Mouse (Mus musculus): ENCODE measurements around the gene Zp1. TPM values are rescaled to one million over a fixed set of nuclear protein-coding genes. Genes with fewer than 3 reads are reported as not detected.
A peak's percentile ranks its signal among the peaks of the same experiment; 100 is the strongest.

The Zp1 gene
- polyA plus RNA-seq, 2 experiments from 2014 or later: not detected

- ATAC-seq: no peak
Measured at GRCm38 (mm10) chr19:10921058-10921457, 626 bp upstream of the Zp1 start.

- ATAC-seq: no peak
Measured at GRCm38 (mm10) chr19:10918321-10918991, 2.0 kb downstream of the Zp1 start.

GRCm38 (mm10) chr19:10916506-10916905 lies 3.9 kb downstream of the Zp1 start:
- no peak for ATAC-seq

DNA sequence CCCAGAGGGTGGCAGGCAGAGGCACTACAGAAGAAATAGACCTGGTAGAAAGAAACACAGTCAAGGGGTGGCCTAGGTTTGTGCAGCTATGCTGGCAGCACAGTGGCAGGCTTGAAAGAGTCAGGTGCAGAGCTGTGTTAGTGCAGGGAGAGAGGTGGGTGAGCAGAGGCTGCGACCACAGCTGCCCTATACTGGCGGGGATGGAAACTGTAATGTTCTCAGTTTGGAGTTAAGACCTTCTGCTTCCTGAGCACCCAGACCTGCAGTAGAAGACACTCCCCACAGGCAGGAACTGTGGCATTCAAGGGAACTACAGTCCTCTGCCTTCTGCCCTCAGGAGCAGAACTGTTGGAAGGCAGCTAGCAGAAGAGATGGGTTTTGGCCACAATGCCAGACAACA lies 5.6 kb downstream of the Zp1 start:
- ATAC-seq: no peak

DNA sequence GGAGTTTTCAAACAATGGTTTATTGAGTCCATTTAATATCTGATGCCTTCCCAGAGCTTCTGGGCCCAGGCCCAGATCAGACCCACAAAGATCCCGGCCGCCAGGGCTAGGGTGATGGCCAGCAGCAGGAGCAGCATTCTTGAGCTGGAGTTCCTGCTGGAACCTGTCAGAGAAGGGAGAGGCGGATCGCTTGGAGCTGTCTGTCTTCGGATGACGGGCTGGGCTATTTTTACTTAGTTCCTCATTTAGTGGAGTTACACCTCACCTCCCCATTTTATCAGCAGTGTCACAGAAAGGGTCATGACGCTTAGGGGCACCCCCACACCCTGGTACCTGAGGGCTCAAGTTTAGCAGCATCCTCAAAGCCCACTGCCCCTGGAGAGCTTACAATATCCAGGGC lies 6.1 kb downstream of the Zp1 start:
- no peak for ATAC-seq

- no peak for ATAC-seq
Measured at GRCm38 (mm10) chr19:10909087-10909721, 11.2 kb downstream of the Zp1 start.

DNA sequence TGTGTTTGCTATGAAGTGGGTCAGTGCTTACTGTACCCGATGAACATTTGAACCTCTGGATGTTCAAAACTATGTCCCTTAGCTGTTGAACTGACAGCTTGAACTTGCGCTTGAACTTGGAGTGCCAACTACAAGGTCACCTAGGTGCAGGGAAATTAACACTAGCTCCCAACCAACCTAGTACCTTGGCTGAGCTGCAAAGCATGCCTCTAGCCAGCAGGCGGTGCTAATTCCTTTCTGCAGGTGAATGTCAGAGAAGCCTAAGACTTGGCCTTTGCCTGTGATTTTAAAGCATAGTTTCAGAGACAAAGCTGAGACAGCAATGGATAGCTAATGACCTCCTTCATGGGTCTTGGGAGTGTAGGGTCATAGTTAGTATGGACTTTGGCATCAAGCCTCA lies 12.5 kb downstream of the Zp1 start:
- ATAC-seq: no peak

DNA sequence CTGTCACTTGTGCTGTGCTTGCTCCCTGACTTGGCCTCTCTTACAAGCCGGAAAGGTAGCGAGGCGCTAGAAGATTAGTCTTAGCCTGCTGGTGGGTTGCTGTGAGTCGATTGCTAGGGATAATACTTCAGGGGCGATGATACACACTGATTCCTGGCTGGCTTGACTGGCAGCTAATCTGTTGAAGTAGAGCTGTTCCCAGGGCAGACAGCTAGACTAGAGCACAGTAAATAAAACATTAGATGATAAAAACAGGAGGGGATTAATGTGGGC lies 14.8 kb downstream of the Zp1 start:
- no peak for ATAC-seq

- ATAC-seq: no peak
Measured at GRCm38 (mm10) chr19:10904927-10905727, 15.3 kb downstream of the Zp1 start.

DNA sequence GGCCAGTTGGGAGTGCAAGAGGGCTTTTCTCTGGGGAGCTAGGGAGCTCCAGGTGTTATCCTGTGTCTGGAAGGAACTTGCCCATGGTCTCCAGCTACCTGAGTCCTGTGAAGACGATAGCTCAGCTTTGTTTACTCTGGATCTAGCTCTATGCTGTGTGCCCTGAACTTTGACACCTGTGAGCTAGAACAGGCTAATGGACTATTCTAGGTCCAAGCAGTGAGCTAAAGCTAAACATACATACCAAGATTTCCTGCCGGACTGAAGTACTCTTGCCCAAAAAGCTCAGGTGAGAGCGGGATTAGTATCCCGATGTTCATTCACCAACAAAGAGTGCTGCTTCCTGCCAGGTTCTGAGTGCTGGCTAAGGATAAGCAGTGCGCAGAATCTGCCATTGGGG lies 15.9 kb downstream of the Zp1 start:
- no peak for ATAC-seq

DNA sequence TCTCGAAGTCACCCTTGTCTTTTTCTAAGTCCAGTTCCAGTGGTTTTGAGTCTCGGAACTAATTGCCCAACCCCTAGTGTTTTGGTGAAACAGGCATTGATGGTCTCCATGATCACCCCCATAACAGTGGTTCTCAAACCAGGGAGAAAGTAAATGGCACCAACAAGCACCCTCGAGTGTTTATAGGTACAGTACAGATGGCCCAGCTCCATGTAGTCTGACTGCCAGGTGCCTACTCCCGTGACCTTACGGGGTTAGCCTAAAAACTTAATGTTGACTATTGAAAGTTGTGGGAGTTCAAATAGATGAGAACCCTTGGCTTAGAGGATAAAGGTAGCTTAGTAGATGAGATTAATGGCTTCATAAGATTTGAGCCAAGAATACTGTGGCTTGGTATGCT lies 19.4 kb downstream of the Zp1 start:
- ATAC-seq: no peak

GRCm38 (mm10) chr19:10900315-10900714 lies 20.1 kb downstream of the Zp1 start:
- ATAC-seq: no peak

GRCm38 (mm10) chr19:10897491-10897890 lies 22.9 kb downstream of the Zp1 start:
- ATAC-seq: no peak

GRCm38 (mm10) chr19:10896849-10897248 lies 23.6 kb downstream of the Zp1 start:
- ATAC-seq: no peak

DNA sequence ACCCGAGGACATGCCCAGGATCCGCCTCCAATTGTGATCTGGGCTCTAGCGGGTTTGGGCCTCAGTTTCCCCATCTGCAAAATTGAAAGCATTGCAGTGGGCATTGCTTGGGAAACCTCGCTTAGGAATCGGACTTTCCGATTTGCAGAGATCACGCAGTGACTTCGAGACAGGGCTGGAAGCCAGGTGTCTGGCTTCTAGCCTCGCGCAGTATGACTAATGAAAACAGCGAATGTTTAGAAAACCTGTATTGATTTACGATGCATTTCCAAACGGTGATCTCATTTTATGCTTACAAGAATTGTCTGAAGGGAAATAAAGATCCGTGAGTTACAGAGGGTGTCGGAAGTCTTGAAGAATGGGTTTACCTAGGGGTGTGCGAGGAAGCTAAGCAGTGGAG lies 24.7 kb downstream of the Zp1 start:
- no peak for ATAC-seq

DNA sequence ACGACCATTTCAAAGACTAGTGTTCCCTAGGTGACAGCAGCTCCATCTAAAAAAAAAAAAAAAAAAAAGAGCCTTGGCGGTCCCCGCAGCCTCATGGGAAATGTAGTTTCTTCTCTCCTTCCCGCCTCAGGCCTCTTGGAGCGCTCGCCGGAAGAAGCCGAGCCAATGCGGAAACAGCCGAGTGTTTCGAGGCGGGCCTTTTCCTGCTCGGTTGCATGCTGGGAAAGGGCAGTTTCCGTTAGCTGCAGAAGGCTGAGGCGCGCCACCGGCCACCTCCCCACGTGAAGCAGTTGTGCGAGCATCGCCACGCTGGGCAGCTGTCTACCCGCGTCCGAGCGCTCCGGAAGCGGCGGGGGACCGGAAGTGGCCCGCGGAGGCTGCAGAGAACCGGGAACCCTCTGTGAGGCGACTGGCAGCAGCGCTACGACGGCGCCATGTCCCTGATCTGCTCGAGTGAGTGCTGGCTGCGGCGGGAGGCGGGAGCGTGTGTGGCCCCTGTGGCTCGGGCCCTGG lies 25.4 kb downstream of the Zp1 start, which contains the start of gene Prpf19:
Prpf19 (plus strand) TSS at position 216 of the 513 bp plus-strand sequence.
- ATAC-seq: peak; percentile 99

DNA sequence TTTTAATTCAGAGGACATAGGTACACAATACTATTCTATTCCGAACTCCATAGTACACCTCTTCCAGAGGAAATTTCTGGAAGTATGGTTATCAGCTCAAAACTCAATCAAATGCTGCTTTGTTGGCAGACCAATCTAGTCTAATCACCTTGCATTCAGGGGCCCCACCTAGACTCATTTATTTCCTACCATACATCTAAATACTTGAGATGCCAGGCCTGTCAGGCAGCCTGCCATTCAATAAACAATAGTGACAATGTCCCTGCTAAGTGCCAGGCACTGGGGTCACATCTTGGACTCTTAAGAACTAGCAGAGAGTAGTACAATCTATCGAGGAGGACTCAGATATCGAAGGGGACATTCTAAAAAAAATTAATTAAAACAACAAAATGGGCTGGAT lies 28.2 kb downstream of the Zp1 start:
- ATAC-seq: no peak

DNA sequence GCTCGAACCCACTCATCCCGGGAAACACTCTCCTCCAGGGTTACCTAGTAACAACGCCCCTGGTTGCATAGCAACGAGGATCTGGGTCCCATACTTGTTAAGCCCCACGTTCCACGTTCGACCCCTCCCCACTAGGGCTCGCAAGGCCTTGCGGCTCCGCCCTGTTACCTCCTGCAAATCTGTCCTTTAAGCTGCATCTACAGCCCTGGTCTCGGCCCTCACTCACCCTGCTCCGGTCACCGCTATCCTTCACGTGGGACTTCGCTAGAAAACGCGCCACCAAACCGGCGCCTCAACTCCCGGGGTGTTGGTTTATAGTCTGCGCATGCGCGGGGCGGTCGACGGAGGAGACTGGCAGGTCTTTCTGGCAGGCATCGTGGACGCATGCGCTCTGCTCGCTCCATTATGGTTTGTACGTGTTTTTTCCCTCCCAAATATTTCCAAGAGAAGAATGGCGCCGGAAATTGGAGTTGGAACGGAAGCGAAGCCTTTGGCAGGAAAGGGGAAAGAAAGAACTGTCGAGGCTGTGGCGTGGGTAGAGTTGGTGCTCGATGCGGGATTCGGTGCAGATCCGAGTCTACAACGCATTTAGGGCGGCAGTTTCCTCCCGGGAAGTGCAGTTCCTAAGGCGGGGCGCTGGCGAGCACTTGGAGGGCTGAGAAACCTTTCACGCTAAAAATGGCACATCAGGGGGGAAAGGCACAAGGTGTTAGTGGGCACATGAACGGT lies 38.8 kb downstream of the Zp1 start, which contains the start of gene Tmem109:
Tmem109 (minus strand) TSS at position 576 of the 729 bp plus-strand sequence.
- peak; percentile 78 for ATAC-seq

GRCm38 (mm10) chr19:10880975-10881425 lies 39.4 kb downstream of the Zp1 start:
- no peak for ATAC-seq

DNA sequence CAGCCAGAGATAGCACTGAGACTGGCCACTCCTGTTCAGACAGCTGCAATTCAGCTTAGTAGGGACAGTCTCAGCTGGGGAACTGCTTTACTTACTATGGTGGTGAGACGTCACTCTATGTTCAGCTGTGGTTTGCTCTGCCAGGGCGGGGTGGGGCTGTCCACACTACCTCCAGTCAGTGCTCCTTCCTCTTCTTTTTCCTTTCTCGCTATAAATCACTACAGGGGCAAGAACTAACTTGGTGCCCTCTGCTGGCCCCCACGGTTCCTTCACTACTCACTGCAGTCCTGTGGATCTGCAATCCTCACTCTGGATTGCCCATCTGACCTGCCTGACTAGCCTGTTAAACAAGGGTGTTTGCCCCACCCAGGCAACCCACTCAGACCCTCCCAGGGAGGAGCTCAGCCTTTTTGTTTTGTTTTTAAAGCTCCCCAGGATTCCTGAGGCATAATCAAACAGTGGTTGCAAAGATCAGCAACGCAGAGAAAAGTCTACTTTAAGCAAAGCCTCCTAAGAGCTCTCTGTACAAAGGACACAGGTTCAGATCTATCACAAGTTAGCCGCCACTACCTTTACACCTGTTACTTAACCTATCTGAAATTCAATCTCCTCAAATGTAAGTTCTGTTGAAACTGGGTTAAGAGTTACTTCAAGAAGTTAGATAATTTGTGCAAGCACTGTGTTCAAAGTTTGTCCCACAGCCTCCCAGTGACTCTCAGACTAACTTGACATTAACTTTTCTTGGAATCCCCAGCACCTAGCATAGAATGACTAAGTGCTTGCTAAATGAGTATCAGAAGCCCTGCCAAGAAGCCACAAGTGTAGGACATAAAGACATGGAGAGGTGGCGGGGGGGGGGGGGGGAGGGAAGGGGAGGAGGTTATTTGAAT lies 40.1 kb downstream of the Zp1 start:
- peak; percentile 77 for ATAC-seq

GRCm38 (mm10) chr19:10878201-10878837 lies 42.1 kb downstream of the Zp1 start:
- ATAC-seq: no peak
